Mouse (Mus musculus): ENCODE measurements around the gene Rpgrip1.

DNA sequence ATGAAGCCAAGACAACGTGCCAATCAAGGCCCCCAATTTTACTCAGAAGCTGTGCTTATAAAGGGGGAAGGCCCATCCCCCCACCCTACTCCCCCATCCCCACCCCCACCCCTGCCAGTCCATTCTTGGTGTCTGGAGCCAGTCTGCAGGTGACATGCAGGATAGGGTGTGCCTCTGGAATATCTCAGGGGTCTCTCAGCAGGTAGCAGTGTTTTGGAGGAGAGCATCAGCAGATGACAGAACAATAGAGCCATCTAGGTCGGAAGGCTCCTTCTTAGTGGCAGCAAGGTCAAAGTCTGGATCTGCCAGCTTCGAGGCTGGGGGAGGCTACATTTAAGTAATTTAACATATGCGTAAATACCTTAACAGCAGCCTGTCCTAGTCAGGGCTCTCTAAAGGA, 44.4 kb upstream of the Rpgrip1 start:
- no peak for TF ChIP-seq POLR2A (IDR thresholded peaks at IDR 0.05; ENCODE audit: low read depth, low read length)
- TF ChIP-seq CTCF (IDR thresholded peaks at IDR 0.05; ENCODE audit: extremely low read depth, insufficient read length, insufficient replicate concordance, low read depth, low read length), result no peak
